Mouse (Mus musculus) CH12.LX (cell line): Measurements from ENCODE around the gene Samt1.
"Not testable (repeated sequence)": the region's sequence is repeated elsewhere in the genome, so short reads cannot be mapped to it uniquely, and the experiment has no call there.

ENCODE experiments used
- BHLHE40 ChIP-seq: IDR thresholded peaks from 2 replicates; pipeline ENCODE4 v1.6.1; 2011; ENCODE audit warnings: mild to moderate bottlenecking, low read depth, low read length, improper control_type of control experiment
- CTCF ChIP-seq, 2 experiments: IDR thresholded peaks in 1 of 2; conservative IDR thresholded peaks in 1 of 2; 2 replicates each; pipeline ENCODE4 v1.5.1; 2011 to 2012; ENCODE audit warnings: low read depth in 2 of 2, low read length in 2 of 2, improper control_type of control experiment in 1 of 2, inconsistent platforms in 1 of 2, mild to moderate bottlenecking in 1 of 2, moderate library complexity in 1 of 2
- EP300 ChIP-seq: IDR thresholded peaks from 2 replicates; pipeline ENCODE4 v1.6.1; 2011; ENCODE audit warnings: low read length, improper control_type of control experiment
- ETS1 ChIP-seq: conservative IDR thresholded peaks from 2 replicates; pipeline ENCODE4 v1.6.1; 2012; ENCODE audit warnings: low read depth, mild to moderate bottlenecking, inconsistent platforms, low read length, improper control_type of control experiment, moderate library complexity
- IRF4 ChIP-seq: IDR thresholded peaks from 2 replicates; pipeline ENCODE4 v1.6.1; 2014; ENCODE audit warnings: low read depth, mild to moderate bottlenecking, inconsistent platforms, low read length, improper control_type of control experiment
- JUND ChIP-seq: conservative IDR thresholded peaks from 2 replicates; pipeline ENCODE4 v1.6.1; 2011; ENCODE audit warnings: low read depth, low read length, improper control_type of control experiment
- MAX ChIP-seq: IDR thresholded peaks from 2 replicates; pipeline ENCODE4 v1.6.1; 2011; ENCODE audit warnings: low read length, improper control_type of control experiment
- NRF1 ChIP-seq: IDR thresholded peaks from 2 replicates; pipeline ENCODE4 v1.6.1; 2014; ENCODE audit warnings: low read depth, mild to moderate bottlenecking, inconsistent platforms, low read length, improper control_type of control experiment, moderate library complexity
- POLR2A ChIP-seq: IDR thresholded peaks from 2 replicates; pipeline ENCODE4 v1.6.1; 2011; ENCODE audit warnings: low read depth, mild to moderate bottlenecking, improper control_type of control experiment, low read length
- POLR2AphosphoS2 ChIP-seq: IDR thresholded peaks from 2 replicates; pipeline ENCODE4 v1.6.1; 2011; ENCODE audit warnings: low read depth, low read length, improper control_type of control experiment
- SIN3A ChIP-seq: IDR thresholded peaks from 2 replicates; pipeline ENCODE4 v1.6.1; 2012; ENCODE audit warnings: low read length, improper control_type of control experiment, inconsistent platforms
- USF2 ChIP-seq: conservative IDR thresholded peaks from 2 replicates; pipeline ENCODE4 v1.6.1; 2011; ENCODE audit warnings: low read depth, low read length, improper control_type of control experiment

DNA sequence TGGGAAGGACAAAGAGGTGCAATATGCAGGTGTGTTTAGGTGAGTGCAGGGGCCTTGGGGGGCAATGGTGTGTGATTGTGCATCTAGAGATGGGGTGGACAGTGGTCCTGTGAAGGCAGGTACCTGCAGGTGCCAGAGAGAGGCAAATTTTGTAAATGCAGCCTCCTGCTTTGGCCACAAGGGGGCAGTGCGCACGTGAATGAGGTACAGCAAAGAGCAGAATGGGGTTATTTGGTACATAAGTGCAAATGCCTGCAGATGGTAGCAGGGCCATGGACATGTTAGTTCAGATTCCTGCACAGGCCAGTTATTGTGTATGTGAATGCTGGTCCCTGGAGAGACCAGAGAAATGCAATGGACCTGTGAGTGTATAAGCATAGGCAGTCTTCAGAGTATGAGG is 35.5 kb downstream of the Samt1 start:
- TF ChIP-seq NRF1; POLR2A; USF2; CTCF (conservative IDR thresholded peaks at IDR 0.05 in 1 of 2, IDR thresholded peaks at IDR 0.05 in 1 of 2; ENCODE audit: low read depth in 2 of 2, low read length in 2 of 2); ETS1; POLR2AphosphoS2; BHLHE40; EP300; SIN3A; MAX; IRF4; JUND: not testable (repeated sequence)
